Mouse (Mus musculus) lung, postnatal 0 days (tissue): ENCODE data around the gene Scamp4.
A peak's percentile ranks its signal among the peaks of the same experiment; 100 is the strongest.

ENCODE experiments used
- CTCF ChIP-seq: IDR thresholded peaks from 2 replicates; pipeline ENCODE4 v1.5.1; 2016; ENCODE audit warnings: antibody characterized with exemption, mild to moderate bottlenecking
- EP300 ChIP-seq: IDR thresholded peaks from 2 replicates; pipeline ENCODE4 v1.6.1; 2016; ENCODE audit warnings: antibody characterized with exemption, mild to moderate bottlenecking, control low read depth

DNA sequence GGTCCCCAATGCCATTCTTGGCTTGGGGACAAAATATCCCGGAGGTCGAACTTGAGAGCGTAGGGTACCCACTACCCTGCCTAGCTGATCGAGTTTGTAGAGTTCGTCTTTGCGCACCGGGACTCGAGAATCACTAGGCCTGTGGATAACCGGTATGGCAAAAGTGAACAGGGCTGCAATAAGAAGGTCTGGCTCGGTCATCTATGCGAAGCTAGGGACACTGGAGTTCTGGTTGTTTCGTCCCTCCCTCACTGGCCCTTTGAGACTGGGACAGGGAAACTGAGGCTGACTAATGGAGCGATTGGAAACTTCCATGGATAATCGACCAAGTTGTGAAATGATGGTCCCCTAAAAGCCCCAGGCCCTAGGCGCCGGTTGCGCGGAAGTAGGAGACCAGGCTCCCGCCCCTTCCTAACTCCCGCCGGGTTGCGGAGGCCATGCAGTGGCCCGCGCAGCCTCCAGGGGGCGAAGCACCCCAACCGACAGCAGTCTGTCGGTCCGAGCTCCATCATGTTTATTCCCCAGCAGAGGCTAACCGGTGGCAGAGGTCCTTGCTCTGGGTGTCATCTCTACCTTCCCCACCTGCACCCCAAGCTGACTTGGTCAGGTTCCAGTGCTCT lies 24.4 kb upstream of the Scamp4 start:
- TF ChIP-seq CTCF (peak; percentile 90), EP300 (no peak)
